Mouse (Mus musculus): ENCODE measurements around the gene Ube2l6. TPM values are rescaled to one million over a fixed set of nuclear protein-coding genes. Genes with fewer than 3 reads are reported as not detected.
A peak's percentile ranks its signal among the peaks of the same experiment; 100 is the strongest.
"Not testable (repeated sequence)": the region's sequence is repeated elsewhere in the genome, so short reads cannot be mapped to it uniquely, and the experiment has no call there.

Ube2l6 gene
- polyA plus RNA-seq, 2 experiments: 20.9 to 37.2 TPM

DNA sequence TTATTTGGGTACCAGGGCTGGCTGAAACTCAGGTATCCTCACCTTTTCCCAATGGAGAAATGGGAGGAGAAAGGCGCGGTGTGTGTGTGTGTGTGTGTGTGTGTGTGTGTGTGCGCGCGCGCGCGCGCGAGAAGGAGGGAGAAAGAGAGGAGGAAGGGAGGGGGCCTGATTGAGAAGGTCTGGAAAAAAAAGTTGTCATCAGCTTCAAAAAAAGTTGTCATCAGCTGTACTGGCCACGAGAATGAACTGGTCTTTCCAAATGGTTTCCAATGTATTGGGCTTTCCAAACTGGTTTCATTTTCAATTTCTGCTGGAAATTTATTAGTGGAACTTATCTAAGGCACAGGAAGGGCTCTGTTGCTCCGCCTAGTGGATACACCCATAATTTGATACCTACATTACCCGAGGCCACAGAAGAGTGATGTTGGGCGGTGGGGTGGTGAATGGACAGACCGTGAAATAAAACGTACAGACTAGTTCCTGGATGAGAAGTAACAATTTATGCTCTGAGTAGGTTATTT lies 473 bp downstream of the Ube2l6 start:
- Histone ChIP-seq H3K9me3 (ENCODE audit: control insufficient read depth, low read length) (no peaks in the 10 kb centered on the region), H3K9ac (ENCODE audit: low read depth, low read length, severe bottlenecking) (peak overlapping the region; percentile 51), H3K4me1 (ENCODE audit: control insufficient read depth, insufficient read depth, low read length) (no peaks in the 10 kb centered on the region), H3K36me3 (ENCODE audit: control insufficient read depth, insufficient read depth, low read length) (no peaks in the 10 kb centered on the region), H3K27ac (replicated peaks; ENCODE audit: low read depth, low read length) (no peak overlapping the region), H3K4me2 (replicated peaks; ENCODE audit: low read depth, low read length, severe bottlenecking) (peak overlapping the region; percentile 97), H3K4me3 (replicated peaks; ENCODE audit: low read length) (peak overlapping the region; percentile 56), H3K27me3 (ENCODE audit: control insufficient read depth, insufficient read depth, low read length) (no peaks in the 10 kb centered on the region)
- DNase-seq (ENCODE audit: low spot score) (peak; percentile 90), ATAC-seq (ENCODE audit: low FRiP score, low read depth) (peak; percentile 80)
- WGBS: under 1% methylated on average over 15 of the region's 16 CpGs
- no peak for TF ChIP-seq POLR2A (IDR thresholded peaks at IDR 0.05; ENCODE audit: borderline replicate concordance, extremely low read depth, insufficient read depth, insufficient read length)

DNA sequence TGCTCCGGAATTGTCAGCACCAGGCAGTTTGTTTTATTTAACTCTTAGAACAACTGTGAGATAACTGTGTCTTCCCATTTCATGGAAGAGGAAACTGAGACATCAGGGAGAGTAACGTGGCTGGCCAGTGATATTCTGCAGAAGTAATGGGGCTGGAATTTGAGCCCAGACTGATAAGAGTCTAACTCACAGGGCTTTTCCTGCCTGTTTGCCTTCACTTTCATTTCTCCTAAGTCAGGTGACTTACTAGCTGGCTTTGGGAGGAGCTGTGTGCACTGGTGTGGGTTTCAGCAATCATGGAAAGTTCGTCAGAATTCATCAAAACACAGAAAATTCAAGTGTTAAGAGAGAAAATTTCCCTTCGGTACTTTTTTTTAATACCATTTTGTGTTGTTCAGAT lies 1.7 kb downstream of the Ube2l6 start:
- no peak for DNase-seq (ENCODE audit: low spot score)
- H3K9me3 ChIP-seq (ENCODE audit: control insufficient read depth, low read length): no peaks in the 10 kb centered on the region
- no peaks in the 10 kb centered on the region for H3K36me3 ChIP-seq (ENCODE audit: control insufficient read depth, insufficient read depth, low read length)
- H3K4me2 ChIP-seq (replicated peaks; ENCODE audit: low read depth, low read length, severe bottlenecking): no peak overlapping the region
- no peak overlapping the region for H3K27ac ChIP-seq (replicated peaks; ENCODE audit: low read depth, low read length)
- ATAC-seq (ENCODE audit: low FRiP score, low read depth): no peak
- H3K4me3 ChIP-seq (replicated peaks; ENCODE audit: low read length): no peak overlapping the region
- TF ChIP-seq POLR2A (IDR thresholded peaks at IDR 0.05; ENCODE audit: borderline replicate concordance, extremely low read depth, insufficient read depth, insufficient read length): no peak
- no peak overlapping the region for H3K9ac ChIP-seq (ENCODE audit: low read depth, low read length, severe bottlenecking)
- 73% methylated on average over 4 of the region's 4 CpGs for WGBS
- H3K27me3 ChIP-seq (ENCODE audit: control insufficient read depth, insufficient read depth, low read length): no peaks in the 10 kb centered on the region
- no peaks in the 10 kb centered on the region for H3K4me1 ChIP-seq (ENCODE audit: control insufficient read depth, insufficient read depth, low read length)

DNA sequence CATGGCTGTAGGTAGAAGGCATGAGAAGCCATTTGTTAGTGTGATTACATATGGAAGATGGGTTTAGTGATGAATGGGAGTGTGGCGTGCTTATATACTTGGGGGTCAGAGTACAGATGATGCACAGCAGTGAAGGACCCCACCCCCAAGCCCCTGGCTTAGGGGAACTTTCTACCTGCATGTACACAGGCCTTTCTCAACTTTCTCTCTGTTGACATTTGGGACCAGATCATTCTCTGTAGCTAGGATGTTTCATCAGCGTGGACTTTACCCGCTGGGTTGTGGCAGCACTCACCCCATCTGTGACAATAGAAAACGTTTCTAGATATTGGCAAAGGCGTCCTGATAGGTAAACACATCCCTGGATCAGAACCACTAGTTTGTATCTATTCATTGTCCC lies 2.6 kb downstream of the Ube2l6 start:
- H3K27ac ChIP-seq (replicated peaks; ENCODE audit: low read depth, low read length); DNase-seq (ENCODE audit: low spot score); H3K4me3 ChIP-seq (replicated peaks; ENCODE audit: low read length); ATAC-seq (ENCODE audit: low FRiP score, low read depth); H3K36me3 ChIP-seq (ENCODE audit: control insufficient read depth, insufficient read depth, low read length); H3K9ac ChIP-seq (ENCODE audit: low read depth, low read length, severe bottlenecking); H3K9me3 ChIP-seq (ENCODE audit: control insufficient read depth, low read length); H3K4me2 ChIP-seq (replicated peaks; ENCODE audit: low read depth, low read length, severe bottlenecking); H3K4me1 ChIP-seq (ENCODE audit: control insufficient read depth, insufficient read depth, low read length); H3K27me3 ChIP-seq (ENCODE audit: control insufficient read depth, insufficient read depth, low read length): not testable (repeated sequence)
- 74% methylated on average over 5 of the region's 5 CpGs for WGBS

DNA sequence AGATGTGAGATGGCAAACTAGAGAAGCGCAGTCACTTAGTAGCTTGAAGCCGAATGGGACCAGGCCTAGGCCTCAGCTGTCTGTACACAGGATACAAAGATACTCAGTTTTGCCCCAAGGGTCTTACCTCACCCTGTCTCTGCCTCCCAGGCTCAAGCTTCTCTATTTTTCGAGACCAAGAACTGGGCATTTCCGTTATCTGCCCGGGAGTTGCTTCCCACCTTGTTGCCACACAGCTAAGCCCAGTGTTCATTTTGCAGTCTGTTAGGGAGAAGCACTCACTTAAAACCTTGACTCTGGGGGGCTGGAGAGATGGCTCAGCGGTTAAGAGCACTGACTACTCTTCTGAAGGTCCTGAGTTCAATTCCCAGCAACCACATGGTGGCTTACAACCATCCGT lies 5.3 kb downstream of the Ube2l6 start:
- H3K9me3 ChIP-seq (ENCODE audit: control insufficient read depth, low read length): no peaks in the 10 kb centered on the region
- TF ChIP-seq POLR2A (IDR thresholded peaks at IDR 0.05; ENCODE audit: borderline replicate concordance, extremely low read depth, insufficient read depth, insufficient read length): no peak
- H3K4me1 ChIP-seq (ENCODE audit: control insufficient read depth, insufficient read depth, low read length): no peaks in the 10 kb centered on the region
- H3K4me2 ChIP-seq (replicated peaks; ENCODE audit: low read depth, low read length, severe bottlenecking): no peak overlapping the region
- no peak for ATAC-seq (ENCODE audit: low FRiP score, low read depth)
- H3K9ac ChIP-seq (ENCODE audit: low read depth, low read length, severe bottlenecking): no peak overlapping the region
- H3K27me3 ChIP-seq (ENCODE audit: control insufficient read depth, insufficient read depth, low read length): no peaks in the 10 kb centered on the region
- H3K36me3 ChIP-seq (ENCODE audit: control insufficient read depth, insufficient read depth, low read length): no peaks in the 10 kb centered on the region
- no peak overlapping the region for H3K27ac ChIP-seq (replicated peaks; ENCODE audit: low read depth, low read length)
- no peak for DNase-seq (ENCODE audit: low spot score)
- no peak overlapping the region for H3K4me3 ChIP-seq (replicated peaks; ENCODE audit: low read length)
- WGBS: 92% methylated on average over 7 of the region's 7 CpGs

DNA sequence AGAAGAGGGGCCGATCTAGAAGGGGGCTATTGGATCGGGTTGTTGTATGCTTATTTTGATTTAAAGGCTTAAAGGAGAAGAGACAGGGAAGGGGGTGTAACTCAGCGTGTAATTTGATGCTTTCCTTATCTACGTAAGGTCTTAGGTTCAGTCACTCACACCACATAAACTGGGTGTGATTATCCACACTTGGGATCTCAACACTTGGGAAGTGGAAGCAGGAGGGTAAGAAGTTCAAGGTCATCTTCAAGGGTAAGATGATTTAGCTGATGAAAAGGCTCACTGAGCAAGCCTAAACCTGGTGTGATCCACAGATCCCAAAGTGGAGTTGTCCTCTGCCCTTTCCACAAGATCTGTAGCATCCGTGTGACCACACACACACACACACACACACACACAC lies 7.9 kb downstream of the Ube2l6 start:
- Histone ChIP-seq H3K27me3 (ENCODE audit: control insufficient read depth, insufficient read depth, low read length) (no peaks in the 10 kb centered on the region), H3K36me3 (ENCODE audit: control insufficient read depth, insufficient read depth, low read length) (no peaks in the 10 kb centered on the region), H3K4me3 (replicated peaks; ENCODE audit: low read length) (no peak overlapping the region), H3K27ac (replicated peaks; ENCODE audit: low read depth, low read length) (no peak overlapping the region), H3K4me1 (ENCODE audit: control insufficient read depth, insufficient read depth, low read length) (peaks cover 4% of the 10 kb centered on the region; the same call in 1 of the 2 replicates), H3K9me3 (ENCODE audit: control insufficient read depth, low read length) (no peaks in the 10 kb centered on the region), H3K4me2 (replicated peaks; ENCODE audit: low read depth, low read length, severe bottlenecking) (no peak overlapping the region), H3K9ac (ENCODE audit: low read depth, low read length, severe bottlenecking) (no peak overlapping the region)
- DNase-seq (ENCODE audit: low spot score) (no peak), ATAC-seq (ENCODE audit: low FRiP score, low read depth) (no peak)
- no peak for TF ChIP-seq POLR2A (IDR thresholded peaks at IDR 0.05; ENCODE audit: borderline replicate concordance, extremely low read depth, insufficient read depth, insufficient read length)
- 53% methylated on average over 5 of the region's 5 CpGs for WGBS

DNA sequence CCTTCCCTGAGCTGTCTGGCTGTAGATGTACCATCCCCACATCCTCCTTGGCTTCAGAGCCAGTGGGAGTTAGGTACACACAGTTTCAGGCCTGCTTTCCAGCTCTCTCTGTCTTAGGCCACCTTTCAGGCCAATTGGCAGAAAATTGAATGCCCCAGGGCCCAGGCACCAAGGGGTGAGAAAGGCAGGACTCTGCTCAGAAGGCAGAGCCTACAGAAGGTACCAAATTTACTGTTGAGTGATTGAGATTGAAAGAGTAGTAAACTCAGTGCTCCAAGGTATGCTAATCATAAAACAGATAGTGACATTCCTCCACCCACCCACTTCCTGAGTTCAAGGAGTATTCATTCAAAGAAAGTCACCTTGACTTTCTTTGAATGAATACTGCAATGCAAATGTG lies 10.7 kb downstream of the Ube2l6 start:
- no peaks in the 10 kb centered on the region for H3K27me3 ChIP-seq (ENCODE audit: control insufficient read depth, insufficient read depth, low read length)
- DNase-seq (ENCODE audit: low spot score) (no peak), ATAC-seq (ENCODE audit: low FRiP score, low read depth) (no peak)

More for the DNA sequence above, 10.7 kb downstream of the Ube2l6 start:
- Histone ChIP-seq H3K9ac (ENCODE audit: low read depth, low read length, severe bottlenecking) (no peak overlapping the region), H3K36me3 (ENCODE audit: control insufficient read depth, insufficient read depth, low read length) (no peaks in the 10 kb centered on the region), H3K4me1 (ENCODE audit: control insufficient read depth, insufficient read depth, low read length) (peaks cover 4% of the 10 kb centered on the region; the same call in 1 of the 2 replicates), H3K9me3 (ENCODE audit: control insufficient read depth, low read length) (no peaks in the 10 kb centered on the region), H3K4me2 (replicated peaks; ENCODE audit: low read depth, low read length, severe bottlenecking) (no peak overlapping the region), H3K4me3 (replicated peaks; ENCODE audit: low read length) (no peak overlapping the region), H3K27ac (replicated peaks; ENCODE audit: low read depth, low read length) (no peak overlapping the region)
- no peak for TF ChIP-seq POLR2A (IDR thresholded peaks at IDR 0.05; ENCODE audit: borderline replicate concordance, extremely low read depth, insufficient read depth, insufficient read length)

Measured in limb, embryonic 14.5 days (tissue).